Mouse (Mus musculus): ENCODE measurements around the gene H2afz.
"Not testable (repeated sequence)": the region's sequence is repeated elsewhere in the genome, so short reads cannot be mapped to it uniquely, and the experiment has no call there.

The H2afz gene

DNA sequence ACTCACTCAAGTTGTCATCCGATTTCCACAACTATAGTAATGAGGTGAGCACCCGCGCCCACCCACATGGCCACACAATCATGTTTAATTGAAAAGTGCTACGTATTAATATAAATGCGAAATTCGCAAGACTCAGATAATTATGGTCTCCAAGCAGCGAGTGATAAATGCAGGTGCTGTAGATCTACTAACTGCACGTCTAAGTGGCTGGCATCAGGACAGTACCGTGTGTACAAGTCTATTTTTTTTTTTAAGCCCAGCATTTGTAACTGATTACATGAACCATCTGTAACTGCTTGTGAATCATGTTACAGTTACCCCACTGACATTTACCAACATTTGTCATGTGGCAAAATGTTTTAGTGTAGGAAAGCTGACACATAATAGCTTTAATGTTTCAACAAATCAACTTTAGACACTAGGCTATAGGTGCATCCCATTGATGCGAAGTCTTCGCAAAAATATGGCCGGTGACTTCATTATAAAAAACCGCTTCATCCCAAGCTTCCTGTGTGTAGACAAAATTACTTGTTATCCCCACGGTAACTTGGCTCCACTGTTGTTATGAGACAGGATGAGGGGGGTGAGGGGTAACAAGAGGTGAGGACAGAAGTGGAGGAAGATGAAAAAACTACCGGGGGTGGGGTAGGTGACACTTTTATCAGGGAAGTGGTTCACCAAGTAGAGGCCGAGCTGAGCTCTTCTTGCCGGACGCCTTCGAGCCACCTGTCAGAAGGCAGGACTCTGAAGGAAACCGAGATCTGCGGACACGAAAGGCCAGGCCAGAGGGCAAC is 760 bp upstream of the H2afz start:
- no peak for DNase-seq

DNA sequence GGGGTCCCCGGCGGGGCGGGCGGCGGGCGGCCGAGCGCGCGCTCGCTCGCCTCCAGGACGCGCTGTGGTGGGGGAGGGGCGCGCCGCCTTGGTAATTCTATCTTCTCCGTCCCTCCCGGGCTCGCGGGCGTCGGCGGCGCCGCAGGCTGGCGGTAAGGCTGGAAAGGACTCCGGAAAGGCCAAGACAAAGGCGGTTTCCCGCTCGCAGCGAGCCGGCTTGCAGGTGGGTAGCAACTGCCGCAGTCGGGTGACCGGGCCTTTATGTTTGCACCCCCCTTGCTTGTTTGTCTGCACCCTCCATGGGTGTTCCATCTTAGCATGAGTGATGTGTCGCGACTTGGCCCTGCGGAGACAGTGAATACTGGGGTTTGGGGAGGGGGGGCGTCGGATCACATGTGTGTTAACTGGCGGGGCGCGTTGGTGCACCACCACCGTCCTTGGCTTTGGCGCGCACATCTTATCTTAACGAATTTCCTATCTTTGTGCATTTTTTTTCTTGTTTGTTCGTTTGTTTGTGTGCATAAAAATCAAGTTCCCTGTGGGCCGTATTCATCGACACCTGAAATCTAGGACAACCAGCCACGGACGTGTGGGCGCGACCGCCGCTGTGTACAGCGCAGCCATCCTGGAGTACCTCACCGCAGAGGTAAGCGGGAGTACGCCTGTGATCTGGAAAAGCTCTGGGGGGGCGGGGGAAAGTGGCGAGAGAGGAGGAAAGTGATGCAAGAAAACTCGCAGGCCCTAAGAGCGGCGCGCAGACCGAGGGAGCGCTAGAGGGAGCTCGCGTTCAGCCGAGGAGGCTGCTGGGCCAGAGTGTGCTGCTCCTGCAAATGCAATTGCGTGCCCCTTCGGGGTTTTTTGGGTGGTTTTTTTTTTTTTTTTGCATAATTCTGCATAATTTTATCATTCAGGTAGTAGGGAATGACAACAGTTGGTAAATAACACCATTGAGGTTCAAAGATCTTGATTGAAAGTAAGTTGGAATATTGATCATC is 998 bp downstream of the H2afz start:
- DNase-seq: peak; percentile 88

DNA sequence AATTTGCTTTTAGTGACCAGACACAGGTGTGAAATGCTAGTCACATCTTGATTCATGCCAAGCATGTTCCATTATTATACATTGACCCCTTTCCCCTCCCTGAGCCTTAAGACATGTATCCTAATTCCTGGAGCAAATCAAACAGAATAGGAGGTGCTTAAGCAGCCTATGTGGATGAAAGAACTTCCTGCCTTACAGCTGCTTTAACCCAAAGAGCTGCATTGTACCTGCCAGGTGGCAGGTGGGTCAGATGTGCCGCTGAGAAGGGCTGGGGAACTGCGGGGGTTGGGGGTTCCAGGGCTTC is 2.8 kb downstream of the H2afz start:
- DNase-seq: no peak

DNA sequence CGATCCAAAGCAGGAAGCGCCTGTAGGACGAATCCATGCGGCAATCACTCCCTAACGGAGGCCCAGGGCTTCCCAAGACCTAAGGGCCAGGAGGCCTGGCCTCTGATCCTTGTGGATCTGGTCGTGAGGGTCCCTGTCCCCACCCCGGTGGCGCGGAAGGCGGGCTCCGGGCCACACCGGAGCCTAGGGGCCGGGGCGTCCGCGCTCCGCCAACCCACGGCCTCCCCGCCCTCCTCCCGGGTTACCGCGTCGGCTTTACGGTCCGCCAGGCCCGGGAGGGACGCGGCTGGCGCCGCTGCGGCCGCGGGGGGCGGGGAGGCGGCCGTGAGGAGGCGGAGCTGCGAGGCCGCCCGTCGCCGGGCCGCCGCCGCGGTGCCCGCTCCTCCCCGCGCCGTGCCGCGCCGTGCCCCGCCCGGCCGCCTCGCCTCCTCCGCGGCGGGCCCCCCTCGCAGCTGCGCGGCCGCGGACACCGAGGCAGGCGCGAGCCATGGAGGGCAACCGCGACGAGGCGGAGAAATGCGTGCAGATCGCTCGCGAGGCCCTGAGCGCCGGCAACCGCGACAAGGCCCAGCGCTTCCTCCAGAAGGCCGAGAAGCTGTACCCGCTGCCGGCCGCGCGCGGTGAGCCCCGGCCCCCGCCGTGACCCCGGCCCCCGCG is 3.3 kb downstream of the H2afz start, which contains the start of gene Dnajb14:
Dnajb14 (plus strand) TSS at position 239 of the 657 bp plus-strand sequence.
- DNase-seq: peak; percentile 67

DNA sequence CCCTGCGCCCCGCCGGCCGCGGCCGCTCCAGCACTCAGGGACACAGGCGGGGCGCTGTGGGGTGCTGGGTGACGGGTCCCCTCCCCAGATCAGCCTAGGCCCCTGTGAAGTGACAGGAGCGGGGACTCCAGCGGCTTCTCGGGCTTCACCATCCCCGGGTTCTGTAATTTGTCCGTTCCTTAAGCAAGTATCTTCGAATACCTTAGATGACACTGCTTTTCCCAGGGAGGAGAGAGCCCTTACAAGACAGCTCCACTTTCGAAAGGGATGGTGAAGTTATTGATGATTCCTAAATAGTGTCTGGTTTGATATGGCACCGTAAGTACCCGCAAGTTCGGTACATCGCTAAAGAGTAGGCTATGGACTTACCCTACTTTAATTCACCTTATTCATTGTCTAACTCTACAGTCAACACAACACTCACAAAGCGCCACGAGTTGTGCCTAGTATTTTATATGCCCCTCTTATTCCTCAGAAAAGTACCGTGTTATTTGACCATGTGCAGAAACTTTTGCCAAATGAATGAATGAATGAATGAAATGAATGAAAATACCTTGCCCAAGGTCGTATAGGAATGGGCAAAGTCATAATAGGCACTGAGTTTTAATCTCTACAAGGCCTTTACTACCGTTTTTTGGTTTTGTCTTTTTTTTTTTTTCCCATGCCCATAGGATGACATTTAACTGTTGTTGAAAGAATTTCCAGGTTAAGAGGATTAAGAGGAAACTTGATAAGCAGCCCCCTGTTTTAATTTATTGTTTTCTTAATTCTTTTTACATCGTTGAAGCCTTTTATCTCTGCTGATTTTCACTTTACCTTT is 4.0 kb downstream of the H2afz start:
- DNase-seq: no peak

DNA sequence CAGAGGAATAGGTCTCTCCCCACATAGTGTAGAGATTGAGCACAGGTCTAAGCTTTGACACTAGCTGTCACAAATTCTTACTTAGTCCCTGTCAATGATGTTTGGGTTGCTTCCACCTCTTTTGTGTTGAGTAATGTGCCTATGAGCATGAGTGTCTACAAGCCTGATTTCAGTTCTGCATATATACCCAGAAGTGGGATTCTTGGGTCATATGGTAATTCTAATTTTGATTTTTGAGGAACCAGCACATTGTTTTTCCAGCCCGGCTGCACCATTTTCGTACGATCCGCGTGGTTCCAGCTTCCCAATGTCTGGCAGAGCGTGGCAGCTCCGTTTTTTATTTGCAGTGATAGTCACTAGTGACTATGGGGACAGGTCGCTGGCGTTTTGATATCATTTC is 5.1 kb downstream of the H2afz start:
- DNase-seq: no peak

DNA sequence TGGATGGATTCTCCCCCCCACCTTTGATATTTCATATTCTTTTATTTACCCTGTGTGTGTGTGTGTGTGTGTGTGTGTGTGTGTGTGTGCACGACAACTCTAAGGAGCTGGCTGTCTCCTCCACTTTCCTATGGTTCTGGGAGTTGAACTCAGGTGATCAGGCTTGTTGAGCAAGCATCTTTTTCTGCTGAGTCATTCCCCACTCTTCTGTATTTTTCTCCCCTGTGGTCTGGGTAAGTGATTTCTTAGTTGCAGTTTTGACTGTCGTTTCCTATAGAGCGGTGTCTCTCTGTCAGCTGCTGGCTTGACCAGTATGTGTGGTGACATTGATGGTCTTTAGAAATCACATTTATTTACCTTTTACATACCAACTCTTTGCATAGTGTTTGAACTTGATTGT is 15.0 kb downstream of the H2afz start:
- DNase-seq: no peak

DNA sequence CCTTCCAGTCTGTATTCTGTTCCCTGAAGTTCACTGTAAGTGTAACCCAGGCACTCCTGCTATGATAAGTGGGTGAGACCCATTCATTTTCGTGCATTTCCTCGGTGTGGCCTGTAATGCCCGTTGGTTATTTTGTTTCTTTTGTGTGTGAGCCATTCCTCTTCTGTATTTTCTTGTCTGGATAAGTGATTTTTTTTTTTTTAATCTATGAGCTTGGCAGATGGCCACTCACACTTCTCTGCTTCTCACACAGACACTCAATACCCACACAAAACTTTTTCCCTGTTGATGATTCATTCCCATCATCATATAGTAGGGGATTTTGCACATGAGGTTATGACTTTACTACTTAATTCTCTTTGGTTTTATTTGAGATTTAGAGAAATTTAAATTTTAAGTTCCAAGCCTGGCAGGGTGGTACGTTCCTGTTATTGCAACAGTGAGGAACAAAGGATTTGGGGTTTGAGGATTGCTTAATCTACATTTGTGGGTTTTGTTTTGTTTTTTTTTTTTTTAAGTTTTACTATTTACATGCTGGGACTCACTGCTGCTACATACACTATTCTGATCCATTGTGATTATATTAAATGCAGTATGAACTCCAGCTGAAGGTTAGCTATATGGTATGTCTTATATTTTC is 15.9 kb downstream of the H2afz start:
- DNase-seq: no peak

DNA sequence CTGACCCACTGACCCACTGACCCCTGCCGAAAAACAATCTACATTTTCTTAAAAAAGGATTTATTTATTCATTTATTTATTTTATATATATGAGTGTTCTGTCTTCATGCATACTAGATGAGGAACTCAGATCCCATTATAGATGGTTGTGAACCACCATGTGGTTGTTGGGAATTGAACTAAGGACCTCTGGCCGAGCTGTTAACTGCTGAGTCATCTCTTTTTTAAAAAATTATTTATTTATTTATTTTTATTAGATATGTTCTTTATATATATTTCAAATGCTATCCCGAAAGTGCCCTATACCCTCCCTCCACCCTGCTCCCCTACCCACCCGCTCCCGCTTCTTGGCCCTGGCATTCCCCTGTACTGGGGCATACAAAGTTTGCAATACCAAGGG is 16.8 kb downstream of the H2afz start:
- DNase-seq: no peak

DNA sequence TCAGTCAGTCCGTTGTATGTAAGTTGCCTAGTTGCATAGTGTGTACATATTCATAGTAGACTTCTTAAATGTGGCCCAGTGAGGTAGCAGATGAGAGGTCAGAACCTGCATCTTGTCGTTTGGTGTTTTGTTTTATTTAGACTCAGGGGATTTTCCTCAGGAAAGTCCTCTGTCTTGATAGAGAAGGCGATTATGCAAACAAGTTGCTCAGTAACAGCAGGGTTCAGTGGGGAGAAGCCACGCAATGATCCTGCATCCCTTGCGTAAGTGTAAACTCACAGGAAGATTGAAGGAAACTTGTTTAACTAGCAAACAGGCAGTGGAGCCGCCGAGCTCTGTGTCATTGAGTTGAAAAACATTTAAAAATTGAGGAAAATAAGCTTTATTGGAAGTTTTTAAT is 23.7 kb downstream of the H2afz start:
- no peak for DNase-seq

DNA sequence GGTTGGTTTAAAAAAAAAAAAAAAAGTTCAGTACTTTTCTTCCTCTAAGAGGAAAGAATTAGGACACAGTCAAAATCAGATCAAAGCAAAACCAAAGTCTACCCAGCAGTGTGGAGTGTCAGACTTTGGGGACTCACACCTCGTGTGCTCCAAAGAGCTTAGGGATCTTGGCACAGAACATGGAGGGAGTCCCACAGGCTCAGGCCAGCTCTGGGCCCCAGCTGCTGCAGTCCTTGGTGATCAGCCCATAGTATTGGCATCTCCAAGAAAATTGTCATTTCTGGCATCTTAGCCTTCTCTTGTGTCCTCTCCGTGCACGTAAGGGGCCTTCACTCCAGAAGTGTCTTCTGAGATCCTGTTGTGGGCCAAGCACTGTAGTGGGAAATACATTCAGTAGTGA is 26.8 kb downstream of the H2afz start:
- DNase-seq: no peak

DNA sequence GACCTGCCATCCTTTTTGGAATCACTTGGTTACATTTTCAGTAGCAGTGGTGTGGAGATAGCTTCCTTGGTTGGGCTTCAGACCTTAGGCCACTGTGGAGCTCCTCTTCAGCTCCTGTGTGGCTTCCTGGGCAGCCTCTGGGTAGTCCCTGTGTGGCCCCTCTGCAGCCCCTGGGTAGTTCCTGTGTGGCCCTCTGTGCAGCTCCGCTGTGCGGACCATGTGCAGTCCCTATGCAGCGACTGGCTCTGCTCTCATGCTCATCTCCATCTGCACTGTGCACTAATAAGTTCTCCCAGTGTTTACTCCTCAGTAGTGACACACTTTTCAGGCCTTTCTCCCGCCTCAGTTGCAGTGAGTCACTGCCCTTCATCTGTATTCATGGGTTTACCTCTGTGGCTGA is 27.8 kb downstream of the H2afz start:
- no peak for DNase-seq

DNA sequence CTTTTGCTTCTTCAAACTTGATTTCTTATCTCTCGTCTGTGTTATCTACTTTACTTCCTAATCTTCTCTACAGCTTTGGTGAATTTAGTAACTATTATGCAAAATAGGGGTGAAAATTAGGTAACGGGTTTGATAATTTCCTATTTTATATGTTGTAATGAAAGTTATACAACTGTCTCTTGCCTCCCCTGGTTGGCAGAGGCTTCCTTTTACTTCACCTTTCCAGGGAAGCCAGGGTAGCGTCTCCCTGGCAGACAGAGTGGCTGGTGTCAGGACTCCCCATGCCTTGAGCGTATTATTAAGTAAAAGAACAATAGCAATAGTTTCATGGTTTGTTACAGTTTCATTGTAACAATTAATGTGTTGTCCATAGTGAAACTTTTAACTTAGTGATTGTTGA is 29.5 kb downstream of the H2afz start:
- no peak for DNase-seq

DNA sequence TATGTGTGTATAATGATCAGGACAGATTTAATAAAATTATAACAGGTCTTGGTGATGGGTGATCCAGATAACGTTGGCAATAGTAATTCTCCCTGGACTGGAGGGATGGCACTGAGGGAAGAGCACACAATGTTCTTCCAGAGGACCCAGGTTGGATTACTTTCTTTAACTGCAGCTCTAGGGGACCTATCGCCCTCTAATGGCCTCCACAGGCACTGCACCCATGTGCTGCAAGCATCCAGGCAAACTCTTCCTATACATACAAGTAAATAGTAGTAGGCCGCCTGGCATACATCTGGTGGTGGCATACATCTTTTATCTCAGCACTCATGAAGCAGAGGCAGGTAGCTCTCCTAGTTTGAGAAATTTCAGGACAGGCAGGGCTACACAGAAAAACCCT is 30.9 kb downstream of the H2afz start:
- DNase-seq: no peak

DNA sequence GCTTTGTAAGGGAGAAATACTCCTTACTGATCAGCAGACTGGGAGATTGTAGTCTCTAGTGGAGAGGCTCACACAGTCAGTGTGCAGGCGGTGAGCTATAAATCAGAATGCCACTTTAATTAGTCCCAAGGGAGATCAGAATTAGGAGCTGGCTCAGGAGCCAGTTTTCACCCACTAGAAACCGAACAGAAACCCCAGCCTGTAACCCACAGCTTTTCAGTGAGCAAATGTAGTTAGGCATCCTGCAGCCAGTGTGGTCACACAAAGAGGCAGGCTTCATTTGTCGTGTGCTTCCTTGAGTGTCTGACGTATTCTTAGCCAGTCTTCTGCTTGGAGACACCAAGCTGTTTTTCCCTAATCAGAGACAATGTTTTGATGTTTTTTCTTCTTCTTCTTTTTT is 32.1 kb downstream of the H2afz start:
- DNase-seq: no peak

DNA sequence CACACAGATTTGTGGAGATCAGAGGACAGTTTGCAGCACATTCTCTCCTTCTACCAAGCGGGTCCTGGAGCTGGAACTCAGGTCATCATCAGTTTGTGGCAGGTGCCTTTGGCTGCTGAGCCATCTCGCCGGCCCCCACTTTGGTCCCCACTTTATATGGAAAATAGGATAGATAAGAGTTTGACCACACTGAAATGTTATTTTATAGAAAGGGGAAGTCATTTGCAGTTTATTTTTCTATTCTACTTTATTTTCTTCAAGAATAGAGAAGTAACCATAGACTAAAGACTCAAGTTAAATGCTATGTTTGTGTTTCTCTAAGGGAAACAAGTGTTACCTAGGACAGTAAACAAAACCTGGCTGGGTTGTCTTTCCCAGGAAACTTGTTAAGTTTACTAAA is 32.6 kb downstream of the H2afz start:
- no peak for DNase-seq

DNA sequence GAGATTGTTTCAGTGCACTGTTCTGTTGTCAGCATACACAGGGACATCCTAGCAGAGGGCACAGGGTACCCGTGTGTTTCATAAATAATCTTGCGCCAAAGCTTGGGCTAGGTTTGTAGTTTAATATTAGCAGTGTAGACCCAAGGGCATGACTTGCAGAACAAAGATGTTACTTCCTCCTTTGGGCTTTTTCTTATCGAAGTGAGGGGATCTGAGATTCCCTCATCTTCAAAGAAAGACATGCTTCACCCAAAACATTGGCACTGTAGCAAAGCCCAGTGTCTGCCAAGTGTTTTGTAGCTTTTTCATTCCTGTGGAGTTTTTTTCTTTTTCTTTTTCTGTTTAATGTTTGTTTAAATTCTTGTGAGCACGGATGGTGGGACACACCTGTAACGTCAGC is 33.4 kb downstream of the H2afz start:
- DNase-seq: no peak

DNA sequence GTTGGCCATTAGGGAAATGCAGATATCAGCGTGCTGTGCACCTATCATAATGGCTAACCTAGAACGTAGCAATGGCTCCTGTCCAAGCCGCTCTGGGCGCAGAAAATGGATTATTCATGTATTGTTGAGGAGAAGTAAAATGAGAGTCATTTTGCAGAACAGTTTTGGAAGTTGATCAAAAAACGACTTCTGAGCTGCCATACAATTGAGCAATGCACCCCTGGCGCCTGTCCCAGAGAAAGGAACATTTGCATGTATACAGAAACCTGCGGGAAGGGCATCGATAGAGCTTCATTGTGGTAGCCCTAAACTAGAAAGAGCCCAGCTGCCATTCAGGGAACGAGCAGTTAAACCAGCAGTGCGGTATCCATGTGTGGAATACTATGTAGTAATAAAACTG is 35.9 kb downstream of the H2afz start:
- DNase-seq: no peak

DNA sequence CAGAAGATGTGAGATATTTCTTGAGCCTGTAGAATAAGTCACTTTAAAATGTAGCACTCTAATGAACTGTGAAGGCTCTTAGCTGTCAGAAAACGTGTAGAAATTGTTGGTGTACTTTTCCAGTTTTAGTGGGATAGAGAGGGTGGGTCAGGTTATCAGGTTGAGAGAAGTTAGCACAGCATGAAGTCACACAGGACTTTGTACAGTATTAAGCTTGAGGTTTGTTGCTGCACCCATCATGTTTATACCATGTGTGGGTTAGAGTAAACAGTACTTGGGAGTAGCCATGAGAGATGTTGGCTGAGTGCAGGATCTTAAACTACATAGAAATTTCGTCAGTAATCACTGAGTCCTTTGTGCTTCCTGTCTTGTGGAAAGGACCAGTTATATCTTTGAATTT is 48.8 kb downstream of the H2afz start:
- DNase-seq: no peak

DNA sequence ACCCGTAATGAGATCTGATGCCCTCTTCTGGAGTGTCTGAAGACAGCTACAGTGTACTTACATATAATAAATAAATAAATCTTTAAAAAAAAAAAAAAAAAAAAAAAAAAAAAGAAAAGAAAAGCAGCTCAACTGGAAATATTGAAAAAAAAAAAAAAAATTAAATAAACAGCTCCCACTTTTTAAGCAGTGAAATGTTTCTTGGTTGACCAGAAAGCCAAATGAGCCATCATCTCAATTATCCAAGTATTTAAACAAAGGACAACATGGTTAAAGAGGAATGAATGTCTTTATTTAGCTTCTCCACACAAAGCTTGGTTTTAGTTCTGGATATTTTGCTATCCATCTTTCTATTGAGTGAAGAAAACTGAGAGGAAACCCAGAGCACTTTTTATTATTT is 50.3 kb downstream of the H2afz start:
- DNase-seq: not testable (repeated sequence)
